Mouse (Mus musculus) heart, embryonic 15.5 days (tissue): ENCODE measurements around the gene Tcta. TPM values are rescaled to one million over a fixed set of nuclear protein-coding genes. Genes with fewer than 3 reads are reported as not detected.
"Not testable (repeated sequence)": the region's sequence is repeated elsewhere in the genome, so short reads cannot be mapped to it uniquely, and the experiment has no call there.

Experiments
- ATAC-seq: fragments of 200-750 bp; cut with Nextera tagmentation; replicated peaks from 2 replicates; pipeline ENCODE4 v1.8.0; 2017; ENCODE audit warnings: low read depth, moderate TSS enrichment; ENCODE audit not compliant: insufficient number of reproducible peaks, insufficient read depth, low FRiP score
- H3K27ac ChIP-seq: fragments of 300-500 bp; sonication (generic); 2 replicates; pipeline ENCODE4 v1.5.1; 2015; ENCODE audit warnings: mild to moderate bottlenecking, inconsistent platforms
- H3K27me3 ChIP-seq: fragments of 300-500 bp; sonication (generic); 2 replicates; pipeline ENCODE4 v1.6.1; 2015; ENCODE audit warnings: inconsistent platforms
- H3K36me3 ChIP-seq: fragments of 300-500 bp; sonication (generic); 2 replicates; pipeline ENCODE4 v1.6.1; 2015; ENCODE audit warnings: mild to moderate bottlenecking, inconsistent platforms
- H3K4me1 ChIP-seq: fragments of 300-500 bp; sonication (generic); replicated peaks from 2 replicates; pipeline ENCODE4 v1.6.1; 2015; ENCODE audit warnings: inconsistent platforms
- H3K4me2 ChIP-seq: fragments of 300-500 bp; sonication (generic); 2 replicates; pipeline ENCODE4 v1.6.1; 2015; ENCODE audit warnings: inconsistent platforms, mild to moderate bottlenecking, moderate library complexity
- H3K4me3 ChIP-seq: fragments of 300-500 bp; sonication (generic); 2 replicates; pipeline ENCODE4 v1.5.1; 2015; ENCODE audit warnings: mild to moderate bottlenecking, inconsistent platforms
- H3K9ac ChIP-seq: fragments of 300-500 bp; sonication (generic); 2 replicates; pipeline ENCODE4 v1.6.1; 2015; ENCODE audit warnings: mild to moderate bottlenecking, inconsistent platforms
- H3K9me3 ChIP-seq: fragments of 300-500 bp; sonication (generic); replicated peaks from 2 replicates; pipeline ENCODE4 v1.6.1; 2016; ENCODE audit warnings: inconsistent platforms
- WGBS: fragments of 180-500 bp; shearing (Covaris S2); methylation state at CpG from one replicate; pipeline ENCODE4 v1.1.7; 2015; ENCODE audit warnings: mixed read lengths; 5-methylcytosine and 5-hydroxymethylcytosine counted together
- polyA plus RNA-seq: library from polyadenylated mRNA; unstranded; fragments of >200 nt; fragmentation: Nextera tagmentation; extraction: Ambion mirVana; gene quantifications from 2 replicates; pipeline ENCODE4 v1.2.1, GENCODE M21; 2015

The Tcta gene
- polyA plus RNA-seq, 1 experiment from 2014 or later, result 31.6 TPM

DNA sequence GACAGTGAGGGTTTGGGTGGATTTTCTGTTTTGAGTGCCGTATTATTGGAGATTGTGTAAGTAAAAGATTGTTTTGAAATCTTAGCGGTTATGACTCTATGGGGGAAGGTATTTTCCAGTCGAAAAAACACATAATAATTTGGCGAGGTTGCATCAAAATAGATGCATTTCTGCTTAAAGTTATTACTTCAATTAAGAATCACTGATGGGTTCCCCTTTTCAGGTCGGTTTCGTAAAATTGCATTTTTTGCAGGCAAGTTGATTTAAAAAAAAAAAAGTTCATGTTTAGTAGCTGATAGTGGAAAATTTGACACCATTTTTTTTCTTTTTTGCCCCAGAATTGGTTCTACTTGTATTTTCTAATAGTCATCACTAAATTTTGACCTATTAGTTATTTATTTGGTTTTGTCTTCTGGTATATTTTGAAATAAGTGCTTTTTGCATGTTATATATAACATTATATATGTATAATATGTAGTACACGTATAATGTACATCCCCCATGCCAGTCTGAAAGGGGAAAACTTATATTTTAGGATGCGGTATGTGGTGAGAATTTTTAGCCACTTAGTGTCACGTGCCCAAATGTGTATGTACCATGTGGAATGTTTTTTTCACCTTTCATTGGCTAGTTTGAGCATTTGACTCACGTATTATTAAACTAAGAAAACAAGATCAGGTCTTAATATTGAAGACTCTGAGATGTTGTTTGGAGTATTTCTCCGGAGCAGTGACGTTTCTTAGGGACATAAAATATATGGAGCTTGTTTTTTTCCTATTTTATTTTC lies 1.3 kb upstream of the Tcta start:
- H3K9ac ChIP-seq, result peak overlapping the region; percentile 95
- no peaks in the 10 kb centered on the region for H3K9me3 ChIP-seq
- no peaks in the 10 kb centered on the region for H3K27me3 ChIP-seq
- peaks cover 18% of the 10 kb centered on the region for H3K36me3 ChIP-seq
- H3K4me3 ChIP-seq, result peak overlapping the region; percentile 82
- no peak for ATAC-seq
- peak overlapping the region; percentile 100 for H3K27ac ChIP-seq
- WGBS, result 5% methylated on average over 12 of the region's 12 CpGs
- peak overlapping the region; percentile 75 for H3K4me2 ChIP-seq
- peaks cover 34% of the 10 kb centered on the region for H3K4me1 ChIP-seq

DNA sequence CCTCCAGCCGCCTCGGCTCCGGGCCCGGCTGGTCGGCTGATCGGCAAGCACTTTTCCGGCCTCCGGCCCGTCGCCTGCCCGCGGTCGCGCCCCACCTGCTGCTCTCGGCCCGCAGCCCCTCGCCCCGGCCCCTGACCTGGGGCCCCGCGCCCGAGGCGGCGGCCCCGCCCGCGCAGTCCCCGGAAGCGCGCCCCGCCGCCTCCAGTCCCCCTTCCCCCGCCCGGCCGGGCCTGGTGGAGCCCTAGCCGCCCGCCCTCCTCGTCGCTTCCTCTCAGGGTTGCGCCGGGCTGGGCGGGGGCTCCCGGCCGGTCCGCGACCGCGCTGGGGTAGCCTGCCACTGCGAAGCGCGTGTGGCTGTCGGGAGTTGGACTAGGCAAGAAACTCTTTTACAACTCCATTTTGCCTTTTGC lies 616 bp upstream of the Tcta start:
- H3K9ac ChIP-seq, result peak overlapping the region; percentile 95
- H3K27ac ChIP-seq, result peak overlapping the region; percentile 100
- ATAC-seq, result peak; percentile 86
- no peaks in the 10 kb centered on the region for H3K9me3 ChIP-seq
- peak overlapping the region; percentile 82 for H3K4me3 ChIP-seq
- H3K36me3 ChIP-seq, result peaks cover 22% of the 10 kb centered on the region
- H3K4me1 ChIP-seq, result peaks cover 34% of the 10 kb centered on the region
- H3K27me3 ChIP-seq, result no peaks in the 10 kb centered on the region
- under 1% methylated on average over 49 of the region's 51 CpGs for WGBS
- peak overlapping the region; percentile 75 for H3K4me2 ChIP-seq

DNA sequence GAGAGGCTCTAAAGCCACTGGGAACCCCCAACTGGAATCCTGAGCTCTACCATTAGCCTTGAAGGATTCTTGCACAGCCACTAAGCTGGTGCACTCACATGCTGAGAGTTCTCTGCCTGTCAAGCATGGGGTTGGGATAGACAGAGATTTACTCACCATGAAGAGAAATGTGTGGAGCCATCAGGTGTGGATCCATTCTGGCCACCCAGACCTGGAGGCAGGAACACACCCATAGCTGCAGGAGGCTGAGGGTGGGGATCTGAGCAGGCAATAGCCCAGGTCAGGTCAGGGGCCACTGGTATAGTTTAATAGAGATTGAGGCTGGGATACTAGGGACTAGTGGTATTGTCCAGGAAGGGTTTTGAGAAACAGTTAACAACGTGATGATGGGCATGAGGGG lies 790 bp downstream of the Tcta start:
- no peaks in the 10 kb centered on the region for H3K9me3 ChIP-seq
- peaks cover 27% of the 10 kb centered on the region for H3K4me1 ChIP-seq
- H3K27me3 ChIP-seq, result no peaks in the 10 kb centered on the region
- 6% methylated on average over 1 of the region's 1 CpGs for WGBS
- H3K27ac ChIP-seq, result peak overlapping the region; percentile 100
- peak overlapping the region; percentile 80 for H3K4me2 ChIP-seq
- H3K4me3 ChIP-seq, result peak overlapping the region; percentile 82
- ATAC-seq, result no peak
- H3K9ac ChIP-seq, result peak overlapping the region; percentile 79
- peaks cover 22% of the 10 kb centered on the region for H3K36me3 ChIP-seq

DNA sequence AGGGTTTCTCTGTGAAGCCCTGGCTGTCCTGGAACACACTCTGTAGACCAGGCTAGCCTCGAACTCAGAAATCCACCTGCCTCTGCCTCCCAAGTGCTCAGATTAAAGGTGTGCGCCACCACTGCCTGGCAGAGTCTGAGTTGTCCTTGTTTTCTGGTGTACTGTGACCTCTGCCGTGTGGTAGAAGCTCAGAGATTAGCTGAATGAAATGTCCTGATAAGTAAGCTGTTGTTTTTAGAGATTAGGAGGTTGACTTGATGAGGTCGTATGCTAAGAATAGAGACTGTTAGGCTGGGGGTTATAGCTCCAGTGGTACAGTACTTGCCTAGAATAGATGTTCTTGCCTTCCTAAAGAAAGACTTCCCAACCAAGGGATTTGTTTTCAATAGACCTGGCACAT lies 1.2 kb downstream of the Tcta start:
- Histone ChIP-seq H3K36me3 (peaks cover 22% of the 10 kb centered on the region), H3K4me3 (peak overlapping the region; percentile 82), H3K27me3 (no peaks in the 10 kb centered on the region), H3K27ac (peak overlapping the region; percentile 100), H3K9me3 (no peaks in the 10 kb centered on the region), H3K4me1 (peaks cover 22% of the 10 kb centered on the region), H3K4me2 (peak overlapping the region; percentile 80), H3K9ac (peak overlapping the region; percentile 79; the same call in 1 of the 2 replicates)
- no peak for ATAC-seq
- 38% methylated on average over 4 of the region's 4 CpGs for WGBS

DNA sequence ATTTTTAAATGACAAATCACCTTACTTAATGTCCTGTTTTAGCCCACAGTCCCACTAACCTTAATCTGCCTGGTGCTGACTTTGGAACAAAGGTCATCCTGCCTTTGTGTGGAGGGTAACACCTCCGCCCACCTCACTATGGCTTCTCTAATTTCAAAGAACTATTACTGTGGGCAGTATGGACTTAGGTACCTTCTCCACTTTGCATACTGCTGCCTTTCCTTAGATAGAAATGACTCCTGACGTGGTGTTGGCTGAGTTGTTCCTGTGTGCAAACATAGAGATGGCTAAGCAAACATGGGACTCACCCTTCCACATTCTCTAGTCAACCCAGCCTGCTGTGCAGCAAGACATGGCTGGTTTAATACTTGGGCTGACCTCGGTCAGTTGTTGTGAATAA lies 4.1 kb downstream of the Tcta start:
- no peaks in the 10 kb centered on the region for H3K27me3 ChIP-seq
- ATAC-seq, result no peak
- H3K4me2 ChIP-seq, result no peak overlapping the region
- H3K36me3 ChIP-seq, result peaks cover 22% of the 10 kb centered on the region
- H3K4me1 ChIP-seq, result peaks cover 13% of the 10 kb centered on the region
- no peak overlapping the region for H3K27ac ChIP-seq
- WGBS, result 85% methylated on average over 3 of the region's 3 CpGs
- no peak overlapping the region for H3K9ac ChIP-seq
- no peak overlapping the region for H3K4me3 ChIP-seq
- H3K9me3 ChIP-seq, result no peaks in the 10 kb centered on the region

DNA sequence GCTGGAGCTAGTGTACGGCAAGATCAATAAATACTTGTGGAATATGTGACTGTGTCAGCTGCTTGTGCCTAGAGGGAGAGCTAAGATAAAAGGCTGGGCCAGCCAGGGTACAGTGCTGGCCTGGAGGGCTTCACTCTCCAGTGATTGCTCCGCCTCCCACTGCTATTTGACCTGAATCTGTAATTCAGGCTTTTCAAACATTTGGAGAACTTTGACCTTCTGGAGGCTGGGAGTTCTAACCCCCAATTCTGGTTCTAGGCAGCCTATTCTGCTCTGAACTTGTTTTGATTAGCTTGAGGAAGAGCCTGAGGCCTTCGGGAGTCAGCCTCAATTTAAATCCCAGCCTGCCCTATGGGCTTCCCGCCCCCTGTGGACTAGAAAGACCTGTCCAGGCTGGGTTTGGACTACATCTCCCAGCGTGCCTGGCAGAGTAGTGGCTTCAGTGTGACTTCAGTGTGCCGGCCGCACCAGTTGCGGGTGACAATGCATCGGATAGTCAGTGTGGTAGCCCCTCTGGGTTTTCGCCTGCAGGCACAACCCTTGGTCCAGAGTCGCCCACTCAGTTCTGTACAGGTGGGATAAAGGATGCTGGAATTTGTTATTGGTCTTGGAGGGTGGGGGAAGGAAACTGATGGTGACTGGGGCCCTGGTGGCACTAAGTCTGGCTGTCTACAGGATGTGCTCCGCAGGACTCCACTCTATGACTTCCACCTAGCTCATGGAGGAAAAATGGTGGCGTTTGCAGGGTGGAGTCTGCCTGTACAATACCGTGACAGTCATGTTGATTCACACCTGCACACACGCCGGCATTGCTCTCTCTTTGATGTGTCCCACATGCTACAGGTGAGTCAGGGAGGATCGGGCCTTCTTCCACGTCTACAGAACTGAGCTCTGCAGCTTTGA lies 9.3 kb downstream of the Tcta start, which contains the start of gene Amt:
Gene Amt (plus strand): TSS at position 401 of the 903 bp plus-strand sequence.
- 0 out of 2 replicates have a peak, but pooled peaks have one; percentile 38 for ATAC-seq
- no peaks in the 10 kb centered on the region for H3K27me3 ChIP-seq
- no peaks in the 10 kb centered on the region for H3K9me3 ChIP-seq
- H3K4me3 ChIP-seq, result peak within 1 kb of the TSS; percentile 36
- WGBS, result 34% methylated on average over 18 of the region's 18 CpGs
- H3K9ac ChIP-seq, result peak within 1 kb of the TSS; percentile 29; the same call in 1 of the 2 replicates
- peak within 1 kb of the TSS; percentile 29 for H3K27ac ChIP-seq
- peaks cover 7% of the 10 kb centered on the region; the same call in 1 of the 2 replicates for H3K36me3 ChIP-seq
- peaks cover 11% of the 10 kb centered on the region for H3K4me1 ChIP-seq
- peak within 1 kb of the TSS; percentile 50 for H3K4me2 ChIP-seq

DNA sequence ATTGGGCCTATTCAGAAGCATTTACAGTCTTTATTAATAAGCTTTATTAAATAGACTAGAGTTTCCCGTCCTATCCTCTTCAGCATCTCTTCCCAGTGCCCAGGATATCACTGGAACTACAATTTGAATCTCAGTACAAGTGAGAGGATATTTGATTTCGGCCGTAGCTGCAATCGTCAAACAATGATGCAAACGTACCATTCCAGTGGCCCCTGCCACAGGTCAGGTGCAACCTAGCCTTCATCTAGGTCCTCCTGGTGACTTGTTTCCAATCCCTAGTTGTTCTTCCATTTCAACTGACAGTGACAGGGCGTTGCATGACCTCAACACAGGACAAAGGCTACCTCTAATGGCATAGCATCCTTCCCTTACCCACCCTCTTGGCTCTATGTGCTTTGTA lies 15.2 kb downstream of the Tcta start:
- 36% methylated on average over 6 of the region's 6 CpGs for WGBS
- H3K27me3 ChIP-seq, result no peaks in the 10 kb centered on the region
- peak overlapping the region; percentile 54 for H3K9ac ChIP-seq
- peak overlapping the region; percentile 6; the same call in 1 of the 2 replicates for H3K27ac ChIP-seq
- peak overlapping the region; percentile 64 for H3K4me2 ChIP-seq
- ATAC-seq, result no peak
- peaks cover 6% of the 10 kb centered on the region; the same call in 1 of the 2 replicates for H3K36me3 ChIP-seq
- peak overlapping the region; percentile 57 for H3K4me3 ChIP-seq
- peaks cover 8% of the 10 kb centered on the region for H3K4me1 ChIP-seq
- H3K9me3 ChIP-seq, result no peaks in the 10 kb centered on the region

DNA sequence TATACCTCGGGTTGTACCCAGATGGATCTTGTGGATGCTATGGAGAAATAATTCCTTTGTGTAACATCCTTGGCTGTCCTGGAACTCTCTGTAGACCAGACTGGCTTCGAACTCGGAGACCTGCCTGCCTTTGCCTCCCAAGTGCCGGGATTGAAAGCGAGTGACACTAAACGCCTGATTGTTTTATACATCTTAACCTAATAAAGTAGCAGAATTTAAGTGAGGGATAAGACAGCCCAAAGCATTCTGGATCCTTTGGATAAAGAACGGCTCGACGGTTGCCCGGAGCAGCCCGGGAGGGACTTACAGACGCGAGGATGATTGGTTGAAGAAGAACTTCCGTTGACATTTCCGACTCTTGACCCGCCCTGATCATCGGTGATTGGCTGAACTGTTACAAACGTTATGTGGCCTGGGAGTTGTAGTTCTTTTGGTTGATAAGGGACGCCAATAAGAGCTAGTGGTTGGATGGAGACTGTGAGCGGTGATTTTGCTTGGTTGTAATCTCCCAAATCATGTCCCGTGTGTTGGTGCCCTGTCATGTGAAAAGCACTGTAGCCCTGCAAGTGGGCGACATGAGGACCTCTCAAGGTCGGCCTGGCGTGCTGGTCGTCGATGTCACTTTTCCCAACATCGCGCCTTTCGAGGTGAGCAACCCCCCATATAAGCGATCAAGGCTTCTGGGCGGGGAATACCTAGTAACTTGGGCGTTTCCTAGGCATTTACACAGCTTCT lies 15.8 kb downstream of the Tcta start, which contains the start of gene Nicn1:
Gene Nicn1 (plus strand): TSS at position 414 of the 735 bp plus-strand sequence.
- Histone ChIP-seq H3K27ac (peak within 1 kb of the TSS; percentile 72), H3K9ac (peak within 1 kb of the TSS; percentile 63), H3K9me3 (no peaks in the 10 kb centered on the region), H3K4me2 (peak within 1 kb of the TSS; percentile 64), H3K4me3 (peak within 1 kb of the TSS; percentile 57), H3K36me3 (0 out of 2 replicates have a peak, but pooled peaks cover 6% of the 10 kb centered on the region), H3K4me1 (peaks cover 8% of the 10 kb centered on the region), H3K27me3 (no peaks in the 10 kb centered on the region)
- under 1% methylated on average over 32 of the region's 32 CpGs for WGBS
- peak; percentile 98 for ATAC-seq

DNA sequence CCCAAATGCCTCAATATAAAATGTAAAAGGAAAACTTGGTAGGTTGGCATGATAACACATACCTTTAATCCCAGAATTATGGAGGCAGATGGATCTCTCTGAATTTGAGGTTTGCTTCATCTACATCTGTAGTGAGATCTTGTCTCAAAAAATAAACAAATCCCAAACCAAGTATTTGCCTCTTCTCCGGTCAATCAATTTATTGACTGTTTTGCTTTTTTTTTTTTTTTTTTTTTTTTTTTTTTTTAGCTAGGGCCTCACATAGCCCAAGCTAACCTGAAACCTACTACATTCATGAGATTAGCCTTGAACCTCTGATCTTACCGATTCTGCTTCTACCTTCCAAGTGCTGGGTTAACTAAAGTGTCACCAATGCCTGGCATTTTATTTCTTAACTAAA lies 16.6 kb downstream of the Tcta start:
- no peaks in the 10 kb centered on the region for H3K9me3 ChIP-seq
- ATAC-seq, result no peak
- no peak overlapping the region for H3K9ac ChIP-seq
- H3K27me3 ChIP-seq, result no peaks in the 10 kb centered on the region
- WGBS, result 57% methylated on average over 2 of the region's 2 CpGs
- peaks cover 8% of the 10 kb centered on the region for H3K4me1 ChIP-seq
- no peak overlapping the region for H3K27ac ChIP-seq
- H3K4me3 ChIP-seq, result no peak overlapping the region
- peak overlapping the region; percentile 64; the same call in 1 of the 2 replicates for H3K4me2 ChIP-seq
- 0 out of 2 replicates have a peak, but pooled peaks cover 4% of the 10 kb centered on the region for H3K36me3 ChIP-seq

DNA sequence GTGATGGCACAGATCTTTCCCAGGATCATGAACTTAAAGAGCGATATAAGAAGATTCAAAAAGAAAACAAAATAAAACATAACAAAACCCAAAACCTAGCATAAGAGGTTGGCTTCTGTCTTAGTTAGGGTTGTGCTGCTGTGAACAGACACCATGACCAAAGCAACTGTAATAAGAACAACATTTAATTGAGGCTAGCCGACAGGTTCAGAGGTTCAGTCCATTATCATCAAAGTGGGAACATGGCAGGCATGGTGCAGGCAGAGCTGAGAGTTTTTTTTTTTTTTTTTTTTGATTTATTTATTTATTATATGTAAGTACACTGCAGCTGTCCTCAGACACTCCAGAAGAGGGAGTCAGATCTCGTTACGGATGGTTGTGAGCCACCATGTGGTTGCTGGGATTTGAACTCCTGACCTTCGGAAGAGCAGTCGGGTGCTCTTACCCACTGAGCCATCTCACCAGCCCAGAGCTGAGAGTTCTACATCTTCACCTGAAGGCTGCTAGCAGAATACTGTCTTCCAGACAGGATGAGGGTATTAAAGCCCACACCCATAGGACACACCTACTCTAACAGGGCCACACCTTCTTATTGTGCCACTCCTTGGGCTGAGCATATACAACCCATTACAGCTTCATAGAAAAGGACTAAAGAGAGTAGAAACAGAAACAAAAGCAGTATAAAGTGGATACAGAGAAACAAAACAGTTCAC lies 18.3 kb downstream of the Tcta start:
- WGBS, result 79% methylated on average over 6 of the region's 6 CpGs

More for the DNA sequence above, 18.3 kb downstream of the Tcta start:
- not testable (repeated sequence) for H3K27me3 ChIP-seq, ATAC-seq, H3K9me3 ChIP-seq, H3K4me3 ChIP-seq, H3K4me1 ChIP-seq, H3K36me3 ChIP-seq, H3K27ac ChIP-seq, H3K9ac ChIP-seq, H3K4me2 ChIP-seq
